Mouse (Mus musculus) T-cell, adult 2 months (primary cell): ENCODE results near the gene Med26.

Experiments
- DNase-seq: peaks from one replicate; pipeline ENCODE4 v3.0.0; 2022; ENCODE audit warnings: low spot score

Gene Med26

DNA sequence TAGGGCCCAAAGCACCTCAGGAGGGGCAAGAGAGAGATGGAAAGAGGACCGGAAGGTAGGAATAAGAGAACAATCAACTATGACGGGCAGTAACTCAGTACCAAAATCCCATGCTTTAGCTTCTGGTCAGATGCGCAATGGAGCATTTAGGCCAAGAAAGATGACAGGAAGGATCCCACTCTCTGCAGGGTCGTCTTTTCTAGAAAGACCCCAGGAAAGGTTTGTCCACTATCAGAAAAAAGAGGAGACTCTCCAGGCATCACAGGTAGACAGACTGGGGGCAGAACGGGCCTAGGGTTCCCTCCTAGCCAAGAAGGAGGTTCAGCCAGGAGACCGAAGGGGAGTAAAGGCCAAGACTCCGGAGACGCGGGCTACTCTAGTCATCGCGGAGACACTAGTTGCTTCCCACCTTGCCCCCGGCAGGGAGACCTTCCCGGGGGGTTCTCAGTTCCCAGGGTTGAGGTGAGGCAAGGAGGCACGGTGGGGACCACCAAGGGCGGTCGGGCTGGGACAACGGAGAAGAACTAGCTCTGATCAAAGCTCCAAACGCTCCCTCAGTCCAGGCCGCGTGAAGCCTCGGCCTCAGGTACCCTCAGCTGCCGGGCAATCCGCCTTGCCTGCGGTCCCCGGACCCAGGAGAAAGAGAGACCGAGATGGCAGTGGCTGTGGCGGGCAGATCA is 808 bp downstream of the Med26 start:
- peak; percentile 25 for DNase-seq

DNA sequence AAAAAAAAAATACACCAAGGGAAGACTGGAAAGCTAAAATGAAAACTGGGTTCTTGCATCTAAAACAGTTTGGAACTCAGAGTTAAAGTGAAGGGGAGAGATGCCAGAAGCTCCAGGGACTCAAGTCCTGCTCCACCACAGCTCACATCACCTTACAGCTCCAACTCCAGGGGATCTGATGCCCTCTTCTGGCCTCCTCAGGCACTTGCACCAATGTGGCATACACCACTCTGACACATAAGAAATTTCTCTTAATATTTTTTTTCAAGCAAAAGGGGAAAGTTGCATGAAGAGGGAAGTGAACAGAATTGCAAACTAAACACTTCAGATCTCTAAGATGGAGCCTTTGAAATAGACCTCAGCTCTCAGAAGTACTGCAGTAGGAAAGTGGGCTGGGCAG is 8.8 kb downstream of the Med26 start:
- DNase-seq: peak; percentile 18

DNA sequence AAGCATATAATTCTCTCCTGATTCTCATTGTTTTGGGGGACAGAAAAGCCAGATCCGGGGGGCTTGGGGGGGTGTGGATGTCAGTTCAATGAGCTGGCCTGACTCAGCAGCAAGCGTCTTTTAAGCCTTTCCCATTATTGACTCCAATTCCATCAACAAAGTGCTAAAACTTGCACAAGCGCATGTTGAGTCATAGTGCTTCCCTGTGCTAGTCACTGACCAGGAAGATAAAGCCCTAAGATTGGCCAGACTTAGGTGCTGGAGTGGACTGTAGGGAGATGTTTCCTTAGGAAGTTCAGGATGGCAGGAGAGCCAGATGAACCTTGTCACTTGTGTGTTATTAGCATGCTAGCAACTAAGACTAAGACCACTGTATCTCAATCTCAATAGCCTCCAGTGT is 13.2 kb downstream of the Med26 start:
- DNase-seq: no peak

DNA sequence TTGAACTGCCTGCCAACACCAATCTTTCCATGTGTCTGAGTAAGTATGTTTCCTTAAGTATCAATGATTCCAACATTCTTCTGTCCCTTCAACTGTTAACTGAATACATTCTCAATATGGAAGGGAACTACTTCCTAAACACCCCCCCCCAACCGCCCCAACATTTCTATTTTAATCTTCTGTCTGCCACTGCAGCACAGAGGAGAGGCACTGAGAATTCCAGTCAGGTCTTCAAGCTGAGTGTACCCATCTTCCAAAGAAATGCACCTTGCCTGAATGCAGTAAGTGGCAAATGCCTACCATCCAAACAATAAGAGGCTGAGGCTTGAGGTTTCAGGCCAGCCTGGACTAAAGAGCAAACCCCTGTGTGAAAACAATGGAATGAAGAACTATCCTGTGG is 16.0 kb downstream of the Med26 start:
- DNase-seq: no peak

DNA sequence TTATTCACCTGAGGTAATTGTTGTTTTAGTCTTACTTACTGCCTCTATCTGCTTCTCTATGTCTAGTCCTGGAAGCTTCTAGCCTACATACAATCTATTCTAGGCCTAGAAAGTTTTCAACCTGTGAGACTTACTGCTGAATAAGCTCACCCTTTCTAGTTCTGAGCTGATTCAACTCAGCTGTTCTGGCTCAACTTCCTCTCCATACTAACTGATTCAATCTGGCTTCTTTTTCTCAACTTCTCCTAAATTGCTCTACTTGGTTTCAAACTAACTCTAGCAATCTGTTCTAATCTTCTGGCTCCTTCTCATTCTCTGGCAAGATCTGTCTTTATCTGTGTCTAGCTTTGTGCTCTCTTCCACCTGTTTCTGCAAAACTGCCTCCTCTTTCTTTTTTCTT is 26.2 kb downstream of the Med26 start:
- DNase-seq: no peak

DNA sequence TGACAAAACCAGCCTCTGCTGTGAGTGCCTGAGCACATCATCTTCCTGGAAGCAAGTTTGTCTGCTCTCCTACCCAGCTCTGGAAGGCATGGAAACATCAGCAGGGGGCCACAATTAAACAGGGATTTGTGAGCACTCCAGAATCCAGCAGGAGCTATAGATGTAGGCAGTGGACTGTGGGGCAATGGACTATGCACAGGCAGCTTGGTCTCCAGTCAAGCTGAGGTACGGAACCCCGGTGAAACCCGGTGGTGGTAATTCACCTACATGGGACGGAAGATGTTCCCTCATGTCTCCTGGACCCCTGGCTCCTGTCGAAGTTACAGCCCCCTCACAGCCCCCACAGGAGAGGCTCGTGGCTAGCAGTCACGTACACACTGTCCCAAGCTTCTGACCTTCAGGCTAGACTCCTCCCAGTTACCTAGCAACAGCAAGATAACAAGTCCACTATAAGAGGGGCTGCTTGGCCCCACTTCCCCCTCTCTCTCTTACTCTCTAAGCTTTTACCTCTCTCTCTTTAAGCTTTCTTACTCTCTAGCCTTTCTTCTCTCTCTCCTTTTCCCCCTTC is 30.6 kb downstream of the Med26 start:
- no peak for DNase-seq

DNA sequence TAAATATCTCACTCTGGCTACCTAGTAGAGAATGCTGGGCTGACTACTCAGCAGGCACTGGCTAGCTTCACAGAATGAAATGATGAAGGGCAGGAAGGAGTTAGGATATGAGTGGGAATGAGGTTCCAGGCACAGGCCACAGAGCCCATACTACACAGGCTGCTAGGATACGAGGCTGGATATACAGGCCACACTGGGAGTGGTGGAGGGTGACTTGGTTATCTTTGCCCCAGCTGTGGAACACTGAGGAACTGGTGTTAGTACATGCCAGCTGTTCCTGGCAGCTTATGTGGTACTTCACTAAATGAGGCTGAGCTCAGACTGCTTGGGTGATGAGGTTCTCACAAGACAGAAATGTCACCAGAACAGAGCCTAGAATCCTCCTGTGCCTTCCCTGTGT is 34.9 kb downstream of the Med26 start:
- no peak for DNase-seq

DNA sequence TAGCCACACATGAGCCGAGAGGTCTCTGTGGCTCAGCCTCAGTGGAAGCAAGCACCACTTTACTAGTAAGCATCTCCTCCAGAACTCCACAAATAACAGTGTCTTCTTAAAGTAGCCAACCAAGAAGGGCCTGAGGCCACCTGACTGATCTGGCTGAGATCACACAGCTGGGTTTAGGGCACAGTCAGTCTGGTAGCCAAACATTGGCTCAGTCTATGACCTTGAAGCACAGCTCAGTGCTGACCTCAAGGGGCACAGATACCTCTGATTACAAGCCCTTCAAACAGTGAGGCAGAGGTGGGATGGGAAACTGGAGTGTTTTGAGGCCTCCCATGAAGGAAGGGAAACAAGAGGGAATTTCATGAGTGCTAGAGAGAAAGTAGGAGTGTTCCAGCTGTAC is 35.4 kb downstream of the Med26 start:
- DNase-seq: no peak

DNA sequence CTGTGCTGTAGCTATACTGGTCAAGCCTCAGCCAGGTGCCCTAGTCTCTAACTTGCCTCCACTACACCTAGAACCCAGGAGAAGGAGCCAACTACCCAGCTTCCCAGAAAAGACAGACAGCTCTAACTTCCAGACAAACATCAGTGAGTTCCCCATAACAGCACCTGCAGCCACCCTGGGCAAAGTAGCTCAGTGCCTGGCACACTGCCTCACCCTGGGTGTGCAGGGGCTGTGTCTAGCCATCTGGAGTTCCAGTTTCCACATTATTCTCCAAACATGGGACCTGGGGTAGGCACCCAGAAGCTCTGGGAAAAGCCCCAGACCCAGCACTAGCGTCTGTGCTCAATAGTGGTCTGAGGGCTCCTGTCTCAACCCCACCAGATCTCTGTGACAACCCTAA is 40.6 kb downstream of the Med26 start:
- no peak for DNase-seq

DNA sequence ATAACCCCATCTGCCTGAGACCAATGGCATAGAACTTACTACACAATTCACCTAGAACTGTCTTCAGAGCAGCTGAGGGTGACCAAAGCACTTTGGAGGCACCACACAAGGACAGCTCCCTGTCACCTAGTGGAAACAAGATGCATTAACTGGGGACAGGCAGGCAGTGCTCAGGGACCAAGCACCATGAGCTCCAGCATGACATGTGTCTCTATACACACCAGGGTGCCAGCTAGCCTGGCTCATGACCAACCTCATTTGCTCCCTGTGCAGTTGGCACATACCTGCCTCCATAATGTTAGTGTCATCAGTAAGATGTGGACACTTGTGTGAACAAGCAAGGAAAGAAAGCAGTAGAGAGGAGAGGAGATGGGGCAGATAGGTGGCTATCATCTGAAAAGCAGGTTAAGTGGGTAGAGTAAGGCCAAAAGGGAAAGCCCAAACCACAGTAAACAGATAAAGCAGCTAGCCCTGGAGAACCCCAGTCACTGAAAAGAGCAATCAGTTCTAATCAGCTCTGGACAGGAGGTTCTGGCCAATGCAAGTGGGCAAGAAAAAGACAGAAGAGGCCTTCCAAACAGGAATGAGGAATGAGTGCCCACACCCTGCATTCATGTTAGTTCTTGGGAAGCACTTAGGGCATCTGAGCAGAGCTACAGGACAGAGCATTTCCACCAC is 43.3 kb downstream of the Med26 start:
- DNase-seq: no peak

DNA sequence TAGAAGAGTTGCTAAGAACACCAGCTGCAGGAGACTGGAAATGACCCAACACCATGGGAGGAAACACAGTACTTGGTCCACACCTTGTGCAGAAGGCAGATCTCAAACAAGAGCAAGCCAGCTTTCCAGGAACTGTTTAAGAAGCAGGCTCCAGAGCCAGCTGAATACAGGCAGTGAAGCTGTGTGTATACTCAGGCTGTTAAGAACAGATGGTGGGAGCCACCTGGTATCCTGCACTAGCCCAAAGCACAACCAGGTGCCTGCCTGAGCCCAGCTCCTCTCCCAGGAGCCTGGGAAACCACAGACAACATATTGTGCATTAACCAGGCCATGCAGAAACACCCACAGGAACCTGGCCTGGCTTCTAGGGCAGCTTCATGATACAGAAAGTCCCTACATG is 43.9 kb downstream of the Med26 start:
- DNase-seq: no peak

DNA sequence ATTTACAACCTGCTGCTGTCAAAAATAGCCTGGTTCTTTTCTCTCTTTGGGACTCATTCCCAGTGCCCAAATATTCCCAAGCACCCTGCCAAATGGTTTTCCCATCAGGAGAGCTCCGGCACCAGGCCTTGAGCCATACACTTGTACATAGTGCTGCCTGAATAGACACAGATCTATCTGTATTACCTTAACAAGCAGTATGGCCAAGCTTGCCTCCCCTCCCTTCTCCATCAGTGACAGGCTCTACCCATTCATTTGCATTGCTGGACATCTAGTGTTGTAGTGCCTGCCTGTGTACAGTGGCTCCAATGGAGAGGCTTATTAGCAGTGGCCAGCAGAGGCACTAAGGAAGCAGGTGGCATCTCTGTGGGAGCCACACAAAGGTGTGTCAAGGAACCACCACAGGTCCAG is 47.5 kb downstream of the Med26 start:
- DNase-seq: no peak

DNA sequence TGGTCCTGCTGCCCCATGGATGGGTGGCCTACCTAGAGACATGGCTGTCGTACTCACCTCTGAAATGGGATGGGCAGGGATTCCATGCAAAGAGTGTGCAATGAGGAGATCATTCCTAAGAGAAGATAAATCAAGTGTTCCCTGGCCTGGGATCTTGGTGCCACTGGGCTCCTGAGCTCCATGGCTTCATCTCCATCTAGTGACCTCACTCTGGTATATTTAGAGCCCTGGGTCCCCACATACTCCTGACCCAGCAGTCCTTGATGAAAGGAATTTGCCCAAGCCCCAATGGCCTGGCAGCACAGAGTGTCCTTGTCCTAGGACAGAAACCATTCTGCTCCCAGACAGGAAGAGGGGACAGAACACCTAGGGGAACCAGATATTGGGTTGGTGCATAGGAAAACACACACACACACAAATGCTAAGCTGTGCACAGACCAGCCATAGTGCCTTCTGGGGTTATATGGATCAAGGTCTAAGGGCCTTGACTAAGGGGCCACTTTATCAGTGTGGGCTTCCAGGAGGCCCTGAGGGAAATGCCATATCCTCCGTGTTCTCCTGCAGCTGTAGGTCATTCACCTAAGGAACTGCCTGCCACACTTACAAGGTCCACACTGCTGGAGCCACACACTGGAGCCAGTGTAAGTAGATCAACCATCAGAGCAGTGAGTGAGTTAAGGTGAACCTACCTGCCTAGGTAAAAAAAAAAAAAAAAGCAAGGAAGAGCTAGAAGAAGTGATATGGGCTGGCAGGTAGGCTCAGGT is 48.4 kb downstream of the Med26 start:
- no peak for DNase-seq

DNA sequence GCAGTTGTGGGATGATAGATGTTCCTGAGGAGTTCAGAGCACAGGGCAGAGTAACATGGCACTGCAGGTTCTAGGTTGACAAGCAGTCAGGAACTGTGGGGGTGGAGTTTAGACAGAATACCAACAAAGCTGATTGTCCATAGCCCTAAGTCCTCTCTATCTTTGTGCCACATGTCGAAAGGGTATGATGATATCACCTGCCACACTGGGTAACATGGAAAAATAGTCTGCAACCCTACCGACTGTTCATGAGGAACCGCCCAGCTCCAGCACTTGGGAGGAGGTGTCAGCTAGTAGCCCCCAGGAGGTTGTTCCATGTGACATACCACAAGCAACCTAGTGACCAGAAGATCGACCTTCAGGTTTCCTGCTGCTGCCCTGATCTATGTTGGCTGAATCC is 49.5 kb downstream of the Med26 start:
- no peak for DNase-seq

DNA sequence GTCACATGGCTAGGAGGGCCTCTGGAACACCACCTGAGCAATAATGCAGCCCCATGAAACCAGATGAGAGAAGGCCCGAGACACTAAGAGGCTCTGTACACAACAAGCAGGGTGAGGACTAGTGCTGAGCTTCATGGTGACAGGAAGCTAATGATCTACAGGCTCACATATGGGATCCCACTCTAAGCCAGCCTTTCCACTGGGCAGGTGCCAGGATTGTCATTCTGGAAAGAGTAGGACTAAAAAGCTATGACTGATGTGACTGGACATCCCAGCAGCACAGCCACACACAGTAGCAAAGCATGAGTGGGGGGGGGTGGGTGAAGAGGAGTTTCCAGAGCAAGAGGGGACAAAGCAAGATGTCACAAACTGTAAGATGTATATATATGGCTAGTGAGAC is 50.2 kb downstream of the Med26 start:
- no peak for DNase-seq

DNA sequence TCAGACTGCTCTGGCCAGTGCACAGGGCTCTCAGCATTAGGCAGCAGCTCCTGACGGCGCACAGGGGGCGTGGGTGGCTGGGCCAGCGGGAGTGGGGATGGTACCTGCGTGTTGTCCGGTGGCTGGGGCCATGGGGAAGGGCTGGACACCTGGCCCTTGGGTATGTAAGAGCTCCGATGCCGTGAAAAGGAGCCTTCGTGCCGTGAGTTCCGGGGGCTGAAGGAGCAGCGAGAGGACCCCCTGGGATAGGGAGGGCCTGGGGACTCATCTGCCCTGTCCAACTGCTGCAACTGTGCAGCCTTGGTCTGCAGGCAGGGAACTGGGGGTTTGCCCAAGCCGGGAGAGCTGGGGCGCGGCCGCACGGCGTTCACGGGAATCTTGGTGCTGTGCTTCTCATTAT is 51.9 kb downstream of the Med26 start:
- DNase-seq: no peak

DNA sequence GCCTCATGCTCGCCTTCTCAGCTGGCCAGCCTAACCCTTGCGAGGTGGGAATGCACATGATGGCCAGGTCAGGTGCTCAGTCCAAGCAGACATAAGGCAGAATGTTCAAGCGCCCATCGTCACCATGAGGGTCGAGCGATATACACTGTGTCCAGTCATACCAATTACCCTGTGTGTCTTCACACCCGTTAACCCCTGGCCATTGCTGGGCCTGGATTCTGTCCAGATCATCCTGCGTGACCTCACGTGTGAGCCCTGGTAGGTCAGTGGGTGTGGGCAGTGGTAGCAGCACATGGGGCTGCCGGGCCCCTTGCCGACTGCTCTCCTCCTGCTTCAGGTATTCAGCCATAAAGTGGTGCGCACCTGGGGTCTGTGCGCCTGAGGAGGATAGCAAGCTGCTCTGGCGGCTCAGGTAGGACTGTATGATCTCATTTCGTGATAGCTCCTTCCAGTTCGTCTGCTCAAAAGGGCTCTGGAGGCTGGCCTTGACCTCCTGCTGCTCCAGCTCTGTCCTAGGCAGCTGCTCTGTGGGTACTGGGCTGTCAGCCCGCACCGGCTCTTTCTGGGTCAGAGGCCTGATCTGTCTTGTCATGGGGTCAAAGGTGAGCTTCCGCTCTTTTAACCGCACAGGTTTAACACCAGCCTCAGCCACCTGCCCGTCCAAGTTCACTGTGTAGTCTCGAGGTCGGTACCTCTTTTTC is 52.5 kb downstream of the Med26 start:
- no peak for DNase-seq

DNA sequence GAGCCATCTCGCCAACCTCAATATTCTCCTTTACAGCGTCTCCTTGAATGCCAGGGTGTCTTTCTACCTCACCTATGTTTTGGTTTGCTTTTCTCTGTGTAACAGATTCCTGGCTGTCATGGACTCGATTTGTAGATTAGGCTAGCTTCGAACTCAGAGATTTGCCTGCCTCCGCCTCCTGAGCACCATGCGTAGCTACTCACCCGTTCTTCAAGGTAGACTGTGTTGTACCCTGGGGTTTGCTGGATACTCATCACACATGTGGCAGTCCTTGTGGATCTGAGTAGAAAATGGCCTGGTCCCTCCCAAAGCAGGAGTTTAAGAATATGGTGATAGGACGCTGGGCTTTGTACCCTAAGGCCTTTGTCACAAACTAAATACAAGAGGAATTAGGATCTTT is 54.7 kb downstream of the Med26 start:
- no peak for DNase-seq

DNA sequence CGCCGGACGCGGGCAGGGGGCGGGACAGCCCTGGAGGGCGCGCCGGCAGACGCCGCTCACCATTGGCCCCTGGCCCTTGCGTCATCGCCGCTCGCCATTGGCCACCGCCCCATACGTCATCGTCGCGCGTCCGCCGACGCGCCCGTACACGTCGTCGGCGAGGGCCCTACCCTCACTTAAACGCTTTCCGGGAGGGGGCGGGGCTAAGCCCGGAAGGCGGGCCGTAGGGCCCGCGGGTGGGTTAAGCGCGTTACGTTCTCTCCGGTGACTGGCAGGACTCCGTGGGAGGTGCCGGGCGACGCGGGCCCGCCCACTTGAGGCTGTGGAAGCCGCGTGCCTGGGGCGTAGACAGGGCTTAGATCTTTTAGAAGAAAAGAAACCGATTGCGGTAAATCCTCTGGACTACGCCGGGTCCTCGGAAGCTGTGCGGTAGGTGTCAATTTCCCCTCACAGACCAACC is 55.4 kb downstream of the Med26 start:
- DNase-seq: peak; percentile 100

DNA sequence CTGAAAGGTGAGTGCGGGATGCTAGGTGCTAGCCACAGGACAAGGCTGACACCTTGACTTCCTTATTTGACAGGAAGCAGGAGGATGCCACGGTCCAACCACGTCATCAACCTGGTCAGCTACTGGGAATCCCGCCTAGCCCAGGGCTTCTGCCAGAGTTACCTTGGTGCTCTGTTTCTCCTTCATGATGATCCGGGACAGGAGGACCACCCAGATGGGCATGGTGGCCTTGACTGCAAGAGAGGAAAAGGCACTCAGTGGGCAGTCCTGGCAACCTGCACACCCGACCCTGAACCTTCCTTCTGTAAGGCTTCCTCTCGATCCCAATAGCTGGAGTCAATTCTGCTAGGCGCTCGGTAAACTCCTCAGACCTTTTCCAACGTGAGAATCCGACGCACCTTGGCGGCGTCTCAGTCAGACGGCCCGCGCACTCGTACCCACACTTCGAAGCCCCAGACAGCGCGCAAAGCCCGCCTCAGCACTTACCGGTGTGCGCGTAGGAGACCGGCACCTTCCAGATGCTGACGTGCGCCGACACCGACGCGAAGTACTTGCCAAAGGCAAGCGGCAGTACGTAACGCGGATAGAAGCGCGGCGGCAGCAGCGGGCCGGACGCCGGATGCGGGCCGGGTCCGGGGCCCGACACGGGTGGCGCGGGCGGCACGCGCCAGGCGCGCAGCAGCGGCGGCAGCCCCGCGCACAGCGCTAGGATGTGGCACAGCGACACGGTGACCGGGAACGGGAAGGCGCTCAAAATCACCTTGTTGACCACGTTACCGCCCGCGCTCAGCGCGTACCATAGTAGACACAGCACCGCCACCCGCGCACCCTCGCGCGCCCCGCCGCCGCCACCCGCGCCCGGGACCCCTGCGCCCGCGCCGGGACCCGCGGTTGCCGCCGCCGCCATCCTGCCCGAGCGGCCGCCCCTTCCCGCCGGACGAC is 56.1 kb downstream of the Med26 start, which contains the start of gene Slc35e1:
Gene Slc35e1, minus strand, starts transcription at position 935 of the 942 bp plus-strand sequence.
- peak; percentile 64 for DNase-seq

DNA sequence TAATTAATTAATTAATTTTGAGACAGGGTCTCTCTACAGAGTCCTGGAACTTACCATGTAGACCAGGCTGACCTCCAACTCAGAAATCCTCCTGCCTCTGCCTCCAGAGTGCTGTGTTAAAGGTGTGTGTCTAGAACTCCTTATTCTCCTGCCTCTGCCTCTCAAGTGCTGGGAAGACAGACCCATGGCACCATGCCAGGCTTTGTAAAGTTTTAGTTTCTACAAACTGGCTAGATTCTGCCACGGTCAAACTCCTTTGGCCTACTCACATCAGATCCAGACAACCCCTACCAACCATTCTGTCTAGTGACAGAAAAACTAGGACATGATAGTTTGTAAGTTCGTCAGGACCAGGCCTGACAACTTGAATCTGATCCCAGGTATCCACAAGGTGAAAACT is 57.1 kb downstream of the Med26 start:
- no peak for DNase-seq
